Mouse (Mus musculus) bone marrow macrophage, adult 2 months (primary cell): ENCODE data around the gene Nol6. TPM values are rescaled to one million over a fixed set of nuclear protein-coding genes. Genes with fewer than 3 reads are reported as not detected.
"Not testable (repeated sequence)": the region's sequence is repeated elsewhere in the genome, so short reads cannot be mapped to it uniquely, and the experiment has no call there.

Experiments used
- H3K27ac ChIP-seq: 2 replicates; pipeline ENCODE4 v1.5.1; 2012; ENCODE audit warnings: low read depth, low read length; ENCODE audit not compliant: insufficient read depth
- H3K4me1 ChIP-seq: 2 replicates; pipeline ENCODE4 v1.6.1; 2012; ENCODE audit warnings: low read length; ENCODE audit not compliant: control insufficient read depth, insufficient read depth
- H3K4me3 ChIP-seq: 2 replicates; pipeline ENCODE4 v1.5.1; 2012; ENCODE audit warnings: mild to moderate bottlenecking, low read length, moderate library complexity; ENCODE audit not compliant: insufficient read depth
- CTCF ChIP-seq: IDR thresholded peaks from 2 replicates; pipeline ENCODE4 v1.5.1; 2012; ENCODE audit warnings: low read depth, mild to moderate bottlenecking, low read length, moderate library complexity
- POLR2A ChIP-seq: IDR thresholded peaks from 2 replicates; pipeline ENCODE4 v1.6.1; 2012; ENCODE audit warnings: mild to moderate bottlenecking, low read depth, low read length, borderline replicate concordance
- polyA plus RNA-seq: library from polyadenylated mRNA; stranded (reverse); fragments of >200 nt; gene quantifications from 2 replicates; pipeline ENCODE4 v1.2.4, GENCODE M21; 2012; ENCODE audit not compliant: missing spikeins, insufficient read depth, insufficient read length

Nol6 gene
- polyA plus RNA-seq, 1 experiment: 12.6 TPM

GRCm38 (mm10) chr4:41086947-41087346, 37.3 kb downstream of the Nol6 start:
- Histone ChIP-seq H3K4me3 (no peak overlapping the region), H3K27ac (no peak overlapping the region), H3K4me1 (no peaks in the 10 kb centered on the region)
- TF ChIP-seq CTCF (no peak), POLR2A (no peak)

DNA sequence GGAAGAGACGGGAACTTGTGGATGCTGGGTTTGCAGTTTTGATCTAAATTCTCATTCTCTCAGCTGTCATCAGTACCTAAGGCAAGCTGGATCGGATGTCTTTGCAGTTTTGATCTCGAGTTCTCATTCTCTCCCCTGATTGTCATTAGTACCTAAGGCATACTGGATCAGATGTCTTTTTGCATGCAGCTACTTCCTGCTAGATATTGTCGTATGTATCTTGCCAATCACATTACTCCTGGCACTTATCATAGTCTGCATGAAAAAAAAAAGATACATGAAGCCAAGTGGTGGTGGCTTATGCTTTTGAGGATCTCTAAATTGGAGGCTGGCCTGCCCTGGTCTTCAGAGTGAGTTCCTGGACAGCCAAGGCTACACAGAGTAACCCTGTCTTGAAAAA, 39.4 kb downstream of the Nol6 start:
- TF ChIP-seq POLR2A (no peak), CTCF (no peak)
- no peaks in the 10 kb centered on the region for H3K4me1 ChIP-seq
- H3K27ac ChIP-seq: no peak overlapping the region
- H3K4me3 ChIP-seq: no peak overlapping the region

GRCm38 (mm10) chr4:41082803-41083202, 41.5 kb downstream of the Nol6 start:
- H3K27ac ChIP-seq, H3K4me3 ChIP-seq, H3K4me1 ChIP-seq: not testable (repeated sequence)

DNA sequence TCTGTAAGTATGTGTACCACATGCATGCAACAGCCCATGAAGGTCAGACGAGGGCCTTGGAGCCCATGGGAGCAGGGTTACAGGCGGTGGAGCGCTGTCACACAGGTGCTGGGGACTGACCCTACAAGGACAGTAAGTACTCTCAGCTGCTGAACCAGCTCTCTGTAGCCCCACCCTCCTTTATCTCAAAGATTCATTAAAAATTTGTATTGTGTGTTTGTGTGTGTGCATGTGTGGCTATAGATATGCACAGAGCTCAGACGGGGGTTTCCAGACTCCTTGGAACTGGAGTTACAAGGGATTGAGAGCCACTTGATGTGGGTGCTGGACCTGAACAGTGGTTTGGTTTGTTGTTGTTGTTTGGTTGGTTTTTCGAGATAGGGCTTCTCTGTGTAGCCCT, 42.5 kb downstream of the Nol6 start:
- H3K27ac ChIP-seq: no peak overlapping the region
- H3K4me3 ChIP-seq: no peak overlapping the region
- TF ChIP-seq POLR2A (no peak), CTCF (no peak)
- H3K4me1 ChIP-seq: no peaks in the 10 kb centered on the region

GRCm38 (mm10) chr4:41078726-41079125, 45.5 kb downstream of the Nol6 start:
- Histone ChIP-seq H3K4me3 (no peak overlapping the region), H3K27ac (no peak overlapping the region), H3K4me1 (no peaks in the 10 kb centered on the region)
- TF ChIP-seq CTCF (no peak), POLR2A (no peak)

GRCm38 (mm10) chr4:41074461-41074860, 49.8 kb downstream of the Nol6 start:
- TF ChIP-seq POLR2A (no peak), CTCF (no peak)
- H3K27ac ChIP-seq: no peak overlapping the region
- no peak overlapping the region for H3K4me3 ChIP-seq
- H3K4me1 ChIP-seq: peaks cover 11% of the 10 kb centered on the region

GRCm38 (mm10) chr4:41073008-41073817, 51.0 kb downstream of the Nol6 start:
- peak overlapping the region; percentile 78 for H3K27ac ChIP-seq
- TF ChIP-seq CTCF (no peak), POLR2A (no peak)
- peaks cover 15% of the 10 kb centered on the region for H3K4me1 ChIP-seq
- H3K4me3 ChIP-seq: peak overlapping the region; percentile 34

DNA sequence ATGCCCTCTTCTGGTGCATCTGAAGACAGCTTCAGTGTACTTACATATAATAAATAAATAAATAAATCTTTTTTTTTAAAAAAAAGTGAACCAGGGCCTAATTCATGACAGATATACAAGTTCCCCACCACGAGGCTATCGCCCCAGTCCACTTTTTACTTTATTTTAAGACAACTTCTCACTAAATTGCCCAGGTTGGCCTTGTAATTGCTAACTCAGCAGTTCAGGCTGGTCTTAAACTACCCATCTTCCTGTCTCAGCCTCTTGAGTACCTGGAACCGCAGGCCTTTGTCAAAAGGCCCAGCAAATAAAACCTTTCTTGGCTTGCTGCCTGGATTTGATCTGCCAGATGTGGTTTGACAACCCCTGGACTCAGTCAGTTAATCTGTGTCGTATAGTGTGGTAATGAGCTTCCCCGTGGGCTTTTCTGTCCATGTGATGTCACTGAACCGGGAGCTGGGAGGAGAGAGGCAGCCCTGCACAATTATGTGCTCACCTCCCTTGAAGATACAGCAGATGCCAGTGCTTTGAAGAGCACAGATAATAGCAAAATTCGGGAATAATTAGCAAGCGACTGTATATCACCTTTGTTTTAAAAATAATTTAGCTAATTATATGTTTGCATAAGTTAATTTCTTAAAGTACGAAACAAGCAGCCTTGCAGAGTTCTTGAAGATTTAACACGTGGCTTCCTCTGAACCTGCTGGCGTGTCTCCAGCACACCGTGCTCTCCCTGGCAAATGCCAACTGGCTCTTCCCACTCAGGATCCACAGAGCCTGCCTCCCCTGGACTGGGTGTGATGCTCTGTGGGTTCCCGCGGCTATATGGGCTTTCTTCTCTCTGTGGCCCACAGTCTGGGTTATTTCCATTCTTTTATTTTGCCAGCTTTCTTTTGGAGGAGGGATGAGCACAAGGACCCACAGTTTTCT, 52.5 kb downstream of the Nol6 start:
- no peak overlapping the region for H3K4me3 ChIP-seq
- peaks cover 15% of the 10 kb centered on the region for H3K4me1 ChIP-seq
- no peak for TF ChIP-seq CTCF
- TF ChIP-seq POLR2A: no peak
- no peak overlapping the region for H3K27ac ChIP-seq

- TF ChIP-seq CTCF (no peak), POLR2A (no peak)
- Histone ChIP-seq H3K4me1 (peaks cover 5% of the 10 kb centered on the region), H3K4me3 (no peak overlapping the region), H3K27ac (no peak overlapping the region)
Observed at GRCm38 (mm10) chr4:41065196-41065595, 59.1 kb downstream of the Nol6 start.

Other genes with a start within 250 kb of the Nol6 start
- gene Spink4, start 204.4 kb downstream of the Nol6 start, polyA plus RNA-seq: not detected in 2 replicates
- 141 and 155 TPM in 2 replicates for gene Bag1, start 176.2 kb downstream of the Nol6 start, polyA plus RNA-seq
- gene Chmp5, start 176.0 kb downstream of the Nol6 start, polyA plus RNA-seq: 128 and 135 TPM in 2 replicates
- gene Nfx1, start 153.5 kb downstream of the Nol6 start, polyA plus RNA-seq: 38.5 and 38.8 TPM in 2 replicates
- not detected in 2 replicates for gene Aqp7, start 76.3 kb downstream of the Nol6 start, polyA plus RNA-seq
- gene Aqp3, start 26.3 kb downstream of the Nol6 start, polyA plus RNA-seq: not detected in 2 replicates
- 129 and 135 TPM in 2 replicates for gene Ube2r2, start 11.3 kb upstream of the Nol6 start, polyA plus RNA-seq
- gene Ubap2, start 150.7 kb upstream of the Nol6 start, polyA plus RNA-seq: 30.6 and 37.2 TPM in 2 replicates
- 47.2 and 47.4 TPM in 2 replicates for gene Dcaf12, start 190.4 kb upstream of the Nol6 start, polyA plus RNA-seq
- 106 and 116 TPM in 2 replicates for gene Ubap1, start 224.5 kb upstream of the Nol6 start, polyA plus RNA-seq